Mouse (Mus musculus) urinary bladder, postnatal 4 days (tissue): ENCODE data around the gene Paqr6.
A peak's percentile ranks its signal among the peaks of the same experiment; 100 is the strongest.

Experiments used
- DNase-seq, 2 experiments: peaks; one replicate each; pipeline ENCODE4 v3.0.0; 2021 to 2022; ENCODE audit warnings: low spot score in 2 of 2

The Paqr6 gene

GRCm38 (mm10) chr3:88409741-88410644 lies 45.6 kb downstream of the Paqr6 start, which contains the start of gene Pmf1:
TSS of gene Pmf1 (minus strand) at chr3:88410331.
- DNase-seq = peak; percentile 90 to 92

DNA sequence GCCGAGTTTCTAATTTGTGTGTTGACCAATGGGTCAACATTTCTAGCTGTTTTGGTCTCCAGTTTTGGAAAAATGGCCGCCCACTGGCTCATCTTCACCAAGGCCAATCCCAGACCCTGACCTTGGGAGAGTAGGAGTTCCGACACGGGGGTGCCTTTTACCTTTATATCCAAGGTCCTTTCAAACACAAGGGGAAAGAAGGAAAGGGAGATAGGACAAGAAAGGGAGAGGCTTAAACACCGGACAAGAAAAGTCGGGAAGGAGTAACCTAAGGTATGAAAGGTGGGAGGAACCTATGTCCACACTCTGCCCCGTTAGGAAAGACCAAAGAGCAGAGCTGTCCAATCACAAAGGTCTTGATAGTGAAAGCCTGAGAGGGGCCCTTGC lies 46.3 kb downstream of the Paqr6 start:
- no peak for DNase-seq

DNA sequence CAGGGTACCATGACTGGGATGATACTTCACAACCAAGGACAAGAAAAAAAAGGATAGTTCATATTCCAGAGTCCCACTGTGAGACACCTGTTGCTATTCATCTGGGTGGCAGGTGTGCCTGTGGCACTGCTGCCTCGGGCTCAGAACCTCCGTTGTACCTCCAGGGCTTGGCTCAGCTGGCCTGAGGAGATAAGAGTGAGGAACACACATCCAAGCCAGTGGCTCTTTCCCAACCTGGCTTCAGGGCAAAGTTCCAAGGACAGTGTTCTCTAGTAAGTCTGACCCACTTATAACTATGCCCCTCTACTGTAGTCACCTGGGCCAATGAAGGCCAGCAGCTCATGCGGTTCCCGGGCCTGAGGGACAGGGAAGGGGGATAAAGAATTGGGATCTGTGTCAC lies 47.3 kb downstream of the Paqr6 start:
- no peak for DNase-seq

DNA sequence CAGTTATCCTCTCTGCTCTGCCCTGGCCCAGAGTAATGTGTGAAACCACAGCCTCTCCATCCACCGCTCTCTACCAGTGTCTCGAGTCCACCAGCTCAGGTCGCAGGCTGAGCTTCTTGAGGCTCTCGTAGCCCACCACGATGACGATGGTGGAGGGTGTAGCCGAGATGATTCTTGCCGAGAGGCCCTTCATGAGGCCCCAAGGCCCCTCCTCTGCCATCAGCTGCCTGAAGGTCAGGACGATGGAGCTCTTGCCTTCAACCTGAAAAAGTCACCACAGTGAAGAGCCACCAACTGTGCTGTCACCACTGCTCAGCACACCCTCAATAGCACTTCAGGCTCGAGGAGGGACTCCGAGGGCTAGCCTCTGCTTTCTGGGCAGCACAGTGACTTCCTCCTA lies 48.3 kb downstream of the Paqr6 start:
- DNase-seq = no peak

- no peak for DNase-seq
These were observed 51.3 kb downstream of the Paqr6 start for GRCm38 (mm10) chr3:88415668-88416067.

DNA sequence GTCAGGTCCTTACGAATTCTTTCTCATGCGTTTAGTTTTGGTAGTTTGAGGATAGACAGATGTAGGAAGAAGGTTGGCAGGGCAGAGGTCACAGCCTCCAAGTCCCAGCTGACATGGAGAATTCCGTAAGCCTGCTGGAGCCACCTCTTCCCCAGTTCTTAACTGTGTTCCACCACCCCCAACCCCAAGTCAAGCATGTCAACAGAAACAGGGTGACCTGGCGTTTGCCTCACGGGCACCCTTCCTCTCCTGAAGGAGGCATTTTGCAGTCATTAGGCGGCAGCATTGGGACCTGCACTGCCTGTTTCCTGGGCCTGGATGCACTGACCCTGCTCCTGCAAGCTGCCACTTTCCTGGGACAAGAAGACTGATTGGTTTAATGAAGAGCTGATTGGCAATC lies 53.6 kb downstream of the Paqr6 start:
- no peak for DNase-seq
